Mouse (Mus musculus) embryonic fibroblast, embryonic 13.5 days (primary cell): ENCODE measurements at regions not wholly inside any gene's neighbourhood (a gene's known extent, or its start where the extent isn't known, plus 50 kb on each side); places are given as distances from the start of the nearest gene placed in this dataset.

Experiments
- H3K27ac ChIP-seq: 2 replicates; pipeline ENCODE4 v1.5.1; 2012; ENCODE audit warnings: low read length, control low read depth, inconsistent platforms; ENCODE audit not compliant: insufficient read depth
- H3K4me1 ChIP-seq: 2 replicates; pipeline ENCODE4 v1.6.1; 2011; ENCODE audit warnings: low read length; ENCODE audit not compliant: control insufficient read depth, insufficient read depth
- H3K4me3 ChIP-seq: 2 replicates; pipeline ENCODE4 v1.5.1; 2011; ENCODE audit warnings: mild to moderate bottlenecking, control low read depth, low read length; ENCODE audit not compliant: insufficient read depth
- CTCF ChIP-seq: IDR thresholded peaks from 2 replicates; pipeline ENCODE4 v1.5.1; 2011; ENCODE audit warnings: mild to moderate bottlenecking, control low read depth, low read length, moderate library complexity, borderline replicate concordance; ENCODE audit not compliant: insufficient read depth
- POLR2A ChIP-seq: IDR thresholded peaks from 2 replicates; pipeline ENCODE4 v1.6.1; 2011; ENCODE audit warnings: low read depth, mild to moderate bottlenecking, control low read depth, low read length, moderate library complexity

DNA sequence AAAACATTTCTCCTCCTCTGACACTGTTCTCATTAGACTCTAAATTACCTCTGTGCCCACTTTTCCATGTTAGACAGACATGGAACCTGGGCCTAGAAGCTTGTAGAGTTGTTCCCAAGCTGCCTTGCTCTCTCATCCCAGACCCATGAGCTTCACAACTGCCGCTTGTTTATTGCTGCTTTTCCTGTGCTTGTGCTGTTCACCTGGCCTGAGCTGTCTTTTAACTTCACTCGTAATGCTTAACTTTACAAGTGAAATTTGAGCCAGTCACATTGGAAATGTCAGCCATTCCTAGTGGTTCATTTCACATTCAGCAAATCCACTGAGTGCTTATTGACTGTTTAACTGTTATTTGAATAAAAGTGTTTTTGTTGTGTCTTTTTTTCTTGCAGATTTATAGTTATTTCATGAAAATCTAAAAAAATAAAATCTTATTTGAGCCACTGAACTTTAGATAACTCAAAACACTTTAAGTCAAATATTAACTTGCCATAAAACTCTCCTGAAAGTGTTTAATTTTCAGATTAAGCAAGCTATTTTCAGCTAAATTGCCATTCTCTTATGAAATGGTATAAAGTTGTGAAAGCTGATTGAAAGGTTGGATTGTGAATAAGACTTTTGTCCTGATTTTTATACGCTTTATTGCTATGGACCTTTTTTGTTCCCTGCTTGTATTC lies 131.9 kb downstream of the Ogfrl1 start:
- Histone ChIP-seq H3K27ac (no peak overlapping the region), H3K4me3 (no peak overlapping the region), H3K4me1 (peaks cover 15% of the 10 kb centered on the region)
- TF ChIP-seq POLR2A, result no peak
- no peak for TF ChIP-seq CTCF

DNA sequence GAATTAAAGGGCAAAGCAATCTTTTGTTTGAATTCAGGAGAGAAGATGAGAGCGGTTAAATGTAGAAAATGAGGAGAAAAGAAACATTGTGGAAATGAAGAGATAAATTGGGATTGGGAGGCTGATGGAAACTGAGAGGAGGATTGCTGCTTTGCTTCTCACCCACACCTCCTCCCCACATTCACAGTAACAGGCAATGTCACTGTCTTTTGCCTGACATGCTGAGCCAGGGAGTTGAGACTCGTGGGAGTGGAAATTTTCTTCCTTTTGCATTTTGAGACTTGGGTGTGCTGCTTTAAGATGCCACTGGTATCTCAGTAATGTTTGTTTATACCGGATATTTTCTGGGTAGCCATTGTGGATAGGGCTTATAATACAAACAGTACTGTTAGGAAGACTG lies 133.3 kb downstream of the Ogfrl1 start:
- Histone ChIP-seq H3K4me1 (peaks cover 11% of the 10 kb centered on the region), H3K4me3 (no peak overlapping the region), H3K27ac (no peak overlapping the region)
- TF ChIP-seq CTCF (no peak), POLR2A (no peak)

DNA sequence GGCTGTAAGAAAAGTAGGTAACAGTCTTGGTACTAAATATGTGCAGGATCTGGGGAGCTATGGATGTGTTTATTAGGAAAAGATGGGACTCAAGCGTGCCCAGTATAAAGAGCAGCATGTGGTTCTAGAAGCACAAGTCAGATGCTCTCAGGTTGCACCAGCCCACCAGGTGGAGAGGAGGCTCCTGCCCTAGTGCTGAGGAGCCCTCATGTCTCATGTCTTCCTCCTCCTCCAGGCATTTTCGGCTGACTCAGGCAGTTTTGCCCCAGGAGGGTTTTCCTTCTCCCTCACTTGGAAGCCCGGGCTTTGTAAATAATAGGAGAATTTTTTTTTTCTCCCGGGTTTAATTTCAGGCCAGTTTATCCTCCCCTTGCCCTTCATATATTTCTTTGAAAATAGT lies 133.8 kb downstream of the Ogfrl1 start:
- Histone ChIP-seq H3K27ac (no peak overlapping the region), H3K4me1 (peaks cover 11% of the 10 kb centered on the region), H3K4me3 (no peak overlapping the region)
- no peak for TF ChIP-seq CTCF
- no peak for TF ChIP-seq POLR2A

DNA sequence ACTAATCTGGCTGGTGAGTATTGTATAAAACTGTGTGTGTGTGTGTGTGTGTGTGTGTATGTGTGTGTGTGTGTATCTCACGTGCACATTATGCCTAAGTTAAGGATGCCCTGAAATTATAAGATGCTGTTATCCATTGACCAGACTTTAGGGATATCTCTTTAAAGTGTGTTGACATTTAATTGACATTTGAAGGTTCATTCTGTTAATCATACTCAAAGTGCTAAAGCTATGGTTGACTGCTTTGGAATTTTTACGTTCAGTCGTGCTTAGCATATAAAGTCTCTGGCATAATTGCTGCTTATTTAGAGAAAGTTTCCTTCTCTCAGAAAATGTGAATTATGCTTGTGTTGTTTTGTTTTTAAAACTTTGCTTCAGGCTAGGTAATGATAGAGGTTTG lies 135.9 kb downstream of the Ogfrl1 start:
- peaks cover 6% of the 10 kb centered on the region for H3K4me1 ChIP-seq
- TF ChIP-seq POLR2A, result no peak
- no peak for TF ChIP-seq CTCF
- no peak overlapping the region for H3K27ac ChIP-seq
- no peak overlapping the region for H3K4me3 ChIP-seq

DNA sequence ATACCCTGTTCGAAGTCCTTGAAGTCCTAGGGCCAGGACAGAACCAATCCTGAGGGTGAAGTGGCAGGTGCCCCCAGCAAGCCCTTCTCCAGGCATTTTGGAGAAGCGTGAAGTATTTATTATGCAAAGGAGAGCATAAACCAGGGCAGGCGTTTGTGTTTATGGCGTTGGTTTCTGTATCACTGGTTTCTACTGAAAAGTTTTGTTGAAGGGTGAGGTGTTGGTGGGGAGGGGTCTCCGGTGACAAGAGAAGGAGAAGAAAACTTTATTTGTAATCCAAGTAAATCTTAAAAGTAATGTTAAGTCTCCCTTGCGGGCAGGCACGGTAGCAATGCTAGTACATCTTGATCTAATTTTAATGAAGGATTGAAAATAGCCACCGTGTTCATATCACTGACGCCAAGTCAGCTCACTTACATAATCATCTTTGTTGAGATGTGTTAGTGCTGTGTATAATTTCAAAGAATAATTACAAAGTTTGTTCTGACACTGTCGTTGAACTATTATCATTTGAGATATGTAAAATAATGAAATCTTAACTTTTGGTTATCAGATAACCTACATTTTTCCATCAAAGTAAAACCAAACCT lies 140.2 kb downstream of the Ogfrl1 start:
- peak overlapping the region; percentile 96 for H3K4me3 ChIP-seq
- no peaks in the 10 kb centered on the region; the same call in 1 of the 2 replicates for H3K4me1 ChIP-seq
- H3K27ac ChIP-seq, result no peak overlapping the region
- TF ChIP-seq CTCF, result no peak
- TF ChIP-seq POLR2A, result no peak

DNA sequence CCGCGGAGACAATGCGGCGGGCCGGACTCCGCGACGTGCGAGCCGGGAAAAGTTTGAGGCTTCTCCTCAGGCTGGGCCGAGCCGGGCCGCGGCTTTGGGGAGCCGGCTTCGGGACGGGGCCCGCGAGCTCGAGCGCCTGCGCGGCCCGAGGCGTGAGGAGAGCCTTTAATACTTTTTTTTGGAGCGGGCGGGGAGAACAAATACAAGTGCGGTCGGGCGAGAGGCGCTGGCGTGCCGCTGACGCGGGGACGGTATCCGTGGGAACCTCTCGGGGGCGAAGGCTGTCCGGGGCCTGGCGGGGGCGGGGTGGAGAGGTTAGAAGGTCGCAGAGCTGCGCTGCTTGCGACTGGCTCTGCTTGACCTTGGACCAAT lies 141.0 kb downstream of the Ogfrl1 start:
- TF ChIP-seq CTCF (no peak), POLR2A (no peak)
- Histone ChIP-seq H3K4me1 (no peaks in the 10 kb centered on the region; the same call in 1 of the 2 replicates), H3K4me3 (peak overlapping the region; percentile 96), H3K27ac (peak overlapping the region; percentile 53; the same call in 1 of the 2 replicates)

DNA sequence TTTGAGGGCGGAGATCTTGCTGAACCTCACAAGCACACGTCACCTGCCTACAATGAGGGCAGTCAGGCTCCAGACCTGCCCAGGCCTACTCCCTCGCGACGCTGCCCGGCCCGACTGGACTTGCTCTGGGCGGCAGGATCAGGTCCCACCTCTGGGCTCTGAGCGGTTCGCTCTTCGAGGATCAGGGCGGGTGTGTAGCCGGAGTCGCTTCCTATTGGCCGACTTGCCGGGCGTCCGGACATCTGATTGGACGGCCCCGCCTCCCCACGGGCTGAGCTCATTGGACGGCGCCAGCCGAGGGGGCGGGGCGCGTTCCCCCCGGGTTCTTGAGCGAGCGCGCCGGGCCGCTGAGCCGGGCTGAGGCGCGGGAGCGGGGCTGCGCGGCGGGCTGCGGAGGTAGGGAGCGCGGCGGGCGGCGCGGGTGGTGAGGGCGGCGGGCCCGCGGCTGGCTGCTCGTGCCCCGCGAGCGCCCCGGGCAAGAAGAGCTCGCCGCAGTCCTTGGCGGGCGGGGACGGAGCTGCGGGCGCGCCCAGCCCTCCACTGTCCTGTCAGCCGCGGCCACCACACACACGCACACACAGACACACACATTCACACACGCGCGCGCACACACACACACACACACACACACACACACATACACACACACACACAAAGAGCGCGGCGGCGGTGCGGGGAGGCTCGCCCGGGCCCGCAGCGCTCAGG lies 141.5 kb downstream of the Ogfrl1 start:
- peak overlapping the region; percentile 96 for H3K4me3 ChIP-seq
- TF ChIP-seq POLR2A (peak; percentile 93), CTCF (no peak)
- peak overlapping the region; percentile 53 for H3K27ac ChIP-seq
- no peaks in the 10 kb centered on the region; the same call in 1 of the 2 replicates for H3K4me1 ChIP-seq

DNA sequence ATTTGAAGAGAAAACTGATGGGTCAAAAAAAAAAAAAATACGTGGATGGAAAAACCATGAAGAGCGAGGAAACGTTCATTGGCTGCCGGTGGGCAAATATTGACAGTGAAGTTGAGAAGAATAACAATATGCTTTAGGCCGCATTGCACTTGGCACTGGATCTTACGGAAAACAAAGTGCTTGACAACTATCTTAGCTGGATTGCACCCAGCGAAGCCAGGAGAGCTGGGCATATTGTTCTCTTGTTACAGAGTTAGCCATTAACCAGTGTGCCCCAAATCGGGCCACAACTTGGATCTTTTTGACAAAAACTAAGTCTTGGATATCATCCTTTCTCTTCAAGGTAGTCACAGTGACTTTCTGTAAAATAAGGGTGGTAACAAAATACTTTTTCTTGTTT lies 143.3 kb downstream of the Ogfrl1 start:
- Histone ChIP-seq H3K27ac (no peak overlapping the region), H3K4me3 (no peak overlapping the region), H3K4me1 (no peaks in the 10 kb centered on the region; the same call in 1 of the 2 replicates)
- no peak for TF ChIP-seq POLR2A
- no peak for TF ChIP-seq CTCF

DNA sequence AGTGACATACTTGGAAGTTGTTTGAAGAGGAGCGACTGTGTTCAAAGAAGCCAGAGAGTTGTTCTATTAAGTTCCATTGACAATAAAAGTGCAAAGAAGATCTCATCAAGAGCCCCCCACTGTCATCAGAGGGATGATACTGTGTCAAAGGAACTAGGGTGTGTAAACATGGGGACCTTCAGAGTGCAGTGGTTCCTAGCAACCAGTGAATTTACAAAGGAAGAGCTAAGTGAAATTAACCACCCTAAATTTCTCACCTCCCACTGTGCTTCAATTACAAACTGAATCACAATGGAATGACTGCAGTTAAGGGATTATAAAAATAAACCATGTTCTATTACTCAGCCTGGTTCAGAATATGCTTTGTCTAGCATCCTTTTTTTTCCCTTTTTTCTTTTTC lies 129.5 kb upstream of the 4933415F23Rik start:
- no peak overlapping the region for H3K27ac ChIP-seq

DNA sequence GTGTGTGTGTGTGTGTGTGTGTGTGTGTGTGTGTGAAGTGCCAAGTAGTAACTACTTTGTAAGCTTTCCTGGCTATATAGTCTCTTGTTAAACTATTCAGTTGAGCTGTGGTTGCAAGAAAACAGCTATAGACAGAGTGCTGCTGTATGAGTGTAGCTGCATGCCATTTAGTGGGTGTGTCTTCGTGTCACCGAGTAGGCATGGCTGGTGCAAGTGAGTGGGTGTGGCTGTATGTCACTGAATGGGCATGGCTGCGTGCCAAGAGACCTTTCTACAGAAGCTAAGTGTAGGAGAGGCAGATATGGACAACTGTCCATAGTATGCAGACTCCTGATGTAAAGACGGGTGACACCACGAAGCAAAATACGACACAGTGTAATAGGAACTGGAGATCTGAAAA lies 126.4 kb upstream of the 4933415F23Rik start:
- H3K27ac ChIP-seq, result no peak overlapping the region
- TF ChIP-seq POLR2A, result no peak
- TF ChIP-seq CTCF, result no peak
- no peaks in the 10 kb centered on the region for H3K4me1 ChIP-seq
- no peak overlapping the region for H3K4me3 ChIP-seq

More for the DNA sequence above, 129.5 kb upstream of the 4933415F23Rik start:
- H3K4me3 ChIP-seq, result no peak overlapping the region
- H3K4me1 ChIP-seq, result no peaks in the 10 kb centered on the region
- TF ChIP-seq POLR2A (no peak), CTCF (no peak)

DNA sequence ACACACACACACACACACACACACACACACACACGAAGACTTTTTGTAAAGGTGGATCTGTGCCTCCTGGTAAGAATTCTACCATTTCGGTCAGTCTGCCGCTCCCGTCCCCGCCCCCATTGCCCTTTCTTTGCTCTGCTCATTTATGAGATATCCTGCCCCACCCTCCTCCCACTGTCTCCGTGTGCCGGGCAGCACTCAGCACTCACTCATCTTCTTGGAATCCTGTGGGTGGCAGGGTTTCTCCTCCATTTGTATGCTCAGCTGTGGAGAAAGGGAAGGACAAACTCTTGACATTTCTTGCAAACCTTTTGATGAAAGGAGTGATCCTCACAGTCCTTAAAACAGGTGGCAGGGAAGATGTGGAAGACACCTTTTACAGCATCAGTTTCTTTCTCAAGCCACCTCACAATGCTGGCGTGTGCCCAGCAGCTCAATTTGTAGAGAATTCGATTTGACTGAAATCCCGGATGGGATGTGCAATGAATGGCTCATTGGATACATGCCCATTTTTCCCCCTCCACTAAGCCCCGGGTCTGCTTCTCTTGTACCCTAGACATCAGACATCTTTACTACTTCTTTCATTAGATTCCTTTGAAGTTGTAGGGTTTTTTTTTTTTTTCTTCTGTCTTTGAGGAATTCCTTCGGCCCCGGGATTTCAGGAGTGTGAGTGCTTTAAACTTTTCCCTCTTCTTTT lies 112.6 kb upstream of the 4933415F23Rik start:
- TF ChIP-seq POLR2A (no peak), CTCF (no peak)

More for the DNA sequence above, 112.6 kb upstream of the 4933415F23Rik start:
- Histone ChIP-seq H3K4me3 (no peak overlapping the region), H3K4me1 (no peaks in the 10 kb centered on the region), H3K27ac (peak overlapping the region; percentile 60)
